ENCODE assay signal across 28 mouse cellular contexts in genomic region chr4:50620706-50621105, GRCm38 (mm10).
"Had no signal": no experiment of that assay in that cellular context is flagged by ENCODE, and none has a peak within 500 bp of the region (broad histone marks: within the 10 kb centered on the region; RNA-seq: fewer than 3 reads in every experiment).

No protein-coding gene starts in this region.

- ATAC-seq: hindbrain, embryonic 16.5 days; inflammation-experienced regulatory T-cells, adult 6 months; intestine, embryonic 15.5 days; intestine, postnatal 0 days had no signal

- H3K27me3 ChIP-seq: heart, embryonic 12.5 days; hindbrain, embryonic 12.5 days; intestine, embryonic 15.5 days; limb, embryonic 12.5 days; liver, embryonic 13.5 days; liver, embryonic 15.5 days had no signal

- H3K36me3 ChIP-seq: heart, embryonic 10.5 days; heart, embryonic 12.5 days; hindbrain, embryonic 10.5 days; hindbrain, embryonic 12.5 days; intestine, embryonic 15.5 days; limb, embryonic 10.5 days; limb, embryonic 12.5 days; liver, embryonic 13.5 days; liver, embryonic 15.5 days had no signal

- H3K9ac ChIP-seq: heart, embryonic 12.5 days; hindbrain, embryonic 12.5 days; hindbrain, embryonic 14.5 days; intestine, embryonic 15.5 days; limb, embryonic 12.5 days; liver, embryonic 13.5 days; liver, embryonic 15.5 days had no signal

- H3K27ac ChIP-seq: gastrocnemius, adult 2 months; heart, embryonic 10.5 days; hindbrain, embryonic 10.5 days; hindbrain, embryonic 12.5 days; hindbrain, embryonic 14.5 days; intestine, embryonic 15.5 days; layer of hippocampus, adult 2 months; left cerebral cortex, adult 2 months; limb, embryonic 10.5 days; limb, embryonic 12.5 days; liver, embryonic 13.5 days; liver, embryonic 15.5 days had no signal

- H3K4me2 ChIP-seq: heart, embryonic 12.5 days; hindbrain, embryonic 12.5 days; hindbrain, embryonic 14.5 days; intestine, embryonic 15.5 days; limb, embryonic 12.5 days; liver, embryonic 11.5 days; liver, embryonic 13.5 days; liver, embryonic 15.5 days had no signal

- DNase-seq: gastrocnemius, adult 2 months; gastrocnemius, postnatal 10 days; gastrocnemius, postnatal 25 days; heart, adult 18-20 months; heart, postnatal 10 days; heart, postnatal 4 days; kidney, adult 18-20 months; kidney, adult 8-10 months; kidney, postnatal 10 days; kidney, postnatal 25 days; kidney, postnatal 4 days; liver; liver, embryonic 13.5 days had no signal

- H3K9me3 ChIP-seq: heart, embryonic 10.5 days; heart, embryonic 12.5 days; hindbrain, embryonic 10.5 days; hindbrain, embryonic 12.5 days; intestine, embryonic 15.5 days; limb, embryonic 10.5 days; limb, embryonic 12.5 days; liver, embryonic 13.5 days; liver, embryonic 15.5 days had no signal

- H3K4me3 ChIP-seq: gastrocnemius, adult 2 months; heart, embryonic 10.5 days; heart, embryonic 12.5 days; hindbrain, embryonic 10.5 days; hindbrain, embryonic 12.5 days; intestine, embryonic 15.5 days; layer of hippocampus, adult 2 months; left cerebral cortex, adult 2 months; limb, embryonic 10.5 days; limb, embryonic 12.5 days; liver, embryonic 13.5 days; liver, embryonic 15.5 days had no signal

- H3K4me1 ChIP-seq: heart, embryonic 10.5 days; heart, embryonic 12.5 days; hindbrain, embryonic 10.5 days; hindbrain, embryonic 12.5 days; intestine, embryonic 15.5 days; limb, embryonic 10.5 days; limb, embryonic 12.5 days; liver, embryonic 13.5 days; liver, embryonic 15.5 days had no signal
